Mouse (Mus musculus): Measurements from ENCODE around the gene Sdsl. TPM values are rescaled to one million over a fixed set of nuclear protein-coding genes. Genes with fewer than 3 reads are reported as not detected.
"Not testable (repeated sequence)": the region's sequence is repeated elsewhere in the genome, so short reads cannot be mapped to it uniquely, and the experiment has no call there.

Sdsl gene
- polyA plus RNA-seq (2012; rRNA removed): 7.4 and 8.4 TPM in 2 replicates

- DNase-seq (ENCODE audit: low spot score): no peak
Measured at GRCm38 (mm10) chr5:120472770-120473169, at the start of gene Sdsl. TSS of gene Sdsl (minus strand) at chr5:120472810.

GRCm38 (mm10) chr5:120517552-120517951, 44.9 kb upstream of the Sdsl start:
- DNase-seq (ENCODE audit: low spot score): no peak

GRCm38 (mm10) chr5:120516221-120516984, 43.8 kb upstream of the Sdsl start:
- DNase-seq (ENCODE audit: low spot score): no peak

- DNase-seq (ENCODE audit: low spot score): no peak
Measured at GRCm38 (mm10) chr5:120515451-120515850, 42.8 kb upstream of the Sdsl start.

GRCm38 (mm10) chr5:120514754-120515153, 42.1 kb upstream of the Sdsl start:
- no peak for DNase-seq (ENCODE audit: low spot score)

GRCm38 (mm10) chr5:120514031-120514677, 41.5 kb upstream of the Sdsl start:
- DNase-seq (ENCODE audit: low spot score): no peak

GRCm38 (mm10) chr5:120512911-120513555, 40.4 kb upstream of the Sdsl start:
- no peak for DNase-seq (ENCODE audit: low spot score)

- no peak for DNase-seq (ENCODE audit: low spot score)
Measured at GRCm38 (mm10) chr5:120511643-120512220, 39.1 kb upstream of the Sdsl start.

- peak; percentile 87 for DNase-seq (ENCODE audit: low spot score)
Measured at GRCm38 (mm10) chr5:120510982-120511642, 38.5 kb upstream of the Sdsl start, which contains the start of gene Slc8b1. TSS of gene Slc8b1 (plus strand) at chr5:120511168.

- no peak for DNase-seq (ENCODE audit: low spot score)
Measured at GRCm38 (mm10) chr5:120507311-120507710, 34.7 kb upstream of the Sdsl start.

- no peak for DNase-seq (ENCODE audit: low spot score)
Measured at GRCm38 (mm10) chr5:120506490-120506889, 33.9 kb upstream of the Sdsl start.

GRCm38 (mm10) chr5:120505781-120506180, 33.2 kb upstream of the Sdsl start:
- DNase-seq (ENCODE audit: low spot score): no peak

- peak; percentile 65 for DNase-seq (ENCODE audit: low spot score)
Measured at GRCm38 (mm10) chr5:120505368-120505767, 32.8 kb upstream of the Sdsl start.

GRCm38 (mm10) chr5:120503144-120503795, 30.7 kb upstream of the Sdsl start, which contains the start of gene Plbd2:
TSS of gene Plbd2 (minus strand) at chr5:120503625.
- DNase-seq (ENCODE audit: low spot score): peak; percentile 72

GRCm38 (mm10) chr5:120502675-120503143, 30.1 kb upstream of the Sdsl start:
- DNase-seq (ENCODE audit: low spot score): no peak

- DNase-seq (ENCODE audit: low spot score): no peak
Measured at GRCm38 (mm10) chr5:120502147-120502621, 29.6 kb upstream of the Sdsl start.

GRCm38 (mm10) chr5:120500609-120501008, 28.0 kb upstream of the Sdsl start:
- not testable (repeated sequence) for DNase-seq (ENCODE audit: low spot score)

GRCm38 (mm10) chr5:120499202-120499601, 26.6 kb upstream of the Sdsl start:
- DNase-seq (ENCODE audit: low spot score): no peak

GRCm38 (mm10) chr5:120497071-120497470, 24.5 kb upstream of the Sdsl start:
- DNase-seq (ENCODE audit: low spot score): no peak

GRCm38 (mm10) chr5:120495703-120496226, 23.2 kb upstream of the Sdsl start:
- DNase-seq (ENCODE audit: low spot score): no peak
